Mouse (Mus musculus) CH12.LX (cell line): ENCODE data around the gene Xpo6. TPM values are rescaled to one million over a fixed set of nuclear protein-coding genes. Genes with fewer than 3 reads are reported as not detected.

Source experiments
- DNase-seq: peaks from one replicate; pipeline ENCODE4 v3.0.0-alpha.2; 2013; ENCODE audit errors: extremely low read depth
- H3K27ac ChIP-seq: 2 replicates; pipeline ENCODE4 v1.5.1; 2012; ENCODE audit warnings: low read depth, mild to moderate bottlenecking, control low read depth, moderate library complexity; ENCODE audit not compliant: insufficient read depth
- H3K27me3 ChIP-seq: replicated peaks from 2 replicates; pipeline ENCODE3; 2012; ENCODE audit warnings: inconsistent platforms
- H3K36me3 ChIP-seq, 2 experiments: replicated peaks in 1 of 2; 2 replicates each; pipeline versions ENCODE3 to v1.6.1; 2012; ENCODE audit warnings: inconsistent platforms in 1 of 2, low read length in 1 of 2, mild to moderate bottlenecking in 1 of 2, mixed read lengths in 1 of 2, moderate library complexity in 1 of 2; ENCODE audit not compliant: control insufficient read depth in 1 of 2, insufficient read depth in 1 of 2
- H3K4me1 ChIP-seq, 2 experiments: 2 replicates each; pipeline ENCODE4 v1.6.1; 2012; ENCODE audit warnings: inconsistent platforms in 1 of 2, moderate library complexity in 1 of 2; ENCODE audit not compliant: insufficient read depth in 2 of 2, control insufficient read depth in 1 of 2
- H3K4me2 ChIP-seq: 2 replicates; pipeline ENCODE4 v1.6.1; 2012; ENCODE audit warnings: low read depth, mild to moderate bottlenecking, control low read depth; ENCODE audit not compliant: poor library complexity, insufficient read depth, severe bottlenecking
- H3K4me3 ChIP-seq, 3 experiments: fragments of 150-350 bp in 1 of 3; sonication (generic) in 1 of 3; replicated peaks in 1 of 3; 2 replicates each; pipeline versions ENCODE3 to v1.5.1; 2011 to 2012; ENCODE audit warnings: low read depth in 2 of 3, low read length in 2 of 3, mild to moderate bottlenecking in 2 of 3, moderate library complexity in 2 of 3, control low read depth in 1 of 3, improper control_type of control experiment in 1 of 3, inconsistent platforms in 1 of 3, mixed read lengths in 1 of 3; ENCODE audit not compliant: poor library complexity in 1 of 3
- H3K79me2 ChIP-seq: replicated peaks from 2 replicates; pipeline ENCODE4 v1.6.1; 2012; ENCODE audit warnings: mild to moderate bottlenecking, moderate library complexity; ENCODE audit not compliant: control insufficient read depth, poor library complexity, insufficient read depth, severe bottlenecking; ENCODE audit errors: extremely low read depth
- H3K9ac ChIP-seq: 2 replicates; pipeline ENCODE4 v1.6.1; 2012; ENCODE audit warnings: low read depth, mild to moderate bottlenecking, control low read depth, moderate library complexity; ENCODE audit not compliant: insufficient read depth
- H3K9me3 ChIP-seq: replicated peaks from 2 replicates; pipeline ENCODE3; 2012; ENCODE audit warnings: low read length, inconsistent platforms, mixed read lengths
- CHD2 ChIP-seq: IDR thresholded peaks from 2 replicates; pipeline ENCODE4 v1.6.1; 2011; ENCODE audit warnings: low read length, improper control_type of control experiment
- CTCF ChIP-seq, 2 experiments: IDR thresholded peaks in 1 of 2; conservative IDR thresholded peaks in 1 of 2; 2 replicates each; pipeline ENCODE4 v1.5.1; 2011 to 2012; ENCODE audit warnings: low read depth in 2 of 2, low read length in 2 of 2, improper control_type of control experiment in 1 of 2, inconsistent platforms in 1 of 2, mild to moderate bottlenecking in 1 of 2, moderate library complexity in 1 of 2
- GABPA ChIP-seq: IDR thresholded peaks from 2 replicates; pipeline ENCODE4 v1.6.1; 2012; ENCODE audit warnings: low read depth, low read length, improper control_type of control experiment, inconsistent platforms; ENCODE audit not compliant: insufficient replicate concordance
- HCFC1 ChIP-seq: IDR thresholded peaks from 2 replicates; pipeline ENCODE4 v1.6.1; 2012; ENCODE audit warnings: low read depth, mild to moderate bottlenecking, inconsistent platforms, low read length, improper control_type of control experiment
- IRF4 ChIP-seq: IDR thresholded peaks from 2 replicates; pipeline ENCODE4 v1.6.1; 2014; ENCODE audit warnings: low read depth, mild to moderate bottlenecking, inconsistent platforms, low read length, improper control_type of control experiment
- JUN ChIP-seq: IDR thresholded peaks from 2 replicates; pipeline ENCODE4 v1.6.1; 2011; ENCODE audit warnings: low read depth, mild to moderate bottlenecking, low read length, improper control_type of control experiment, moderate library complexity; ENCODE audit not compliant: insufficient read depth
- JUND ChIP-seq: conservative IDR thresholded peaks from 2 replicates; pipeline ENCODE4 v1.6.1; 2011; ENCODE audit warnings: low read depth, low read length, improper control_type of control experiment
- MAFK ChIP-seq: IDR thresholded peaks from 2 replicates; pipeline ENCODE4 v1.6.1; 2011; ENCODE audit warnings: low read length, improper control_type of control experiment; ENCODE audit not compliant: insufficient replicate concordance
- MXI1 ChIP-seq: IDR thresholded peaks from 2 replicates; pipeline ENCODE4 v1.6.1; 2011; ENCODE audit warnings: mild to moderate bottlenecking, low read depth, low read length, improper control_type of control experiment
- MYC ChIP-seq: IDR thresholded peaks from 2 replicates; pipeline ENCODE4 v1.6.1; 2011; ENCODE audit warnings: low read depth, mild to moderate bottlenecking, improper control_type of control experiment, low read length
- NELFE ChIP-seq: IDR thresholded peaks from 2 replicates; pipeline ENCODE4 v1.6.1; 2011; ENCODE audit warnings: low read depth, low read length, improper control_type of control experiment
- NRF1 ChIP-seq: IDR thresholded peaks from 2 replicates; pipeline ENCODE4 v1.6.1; 2014; ENCODE audit warnings: low read depth, mild to moderate bottlenecking, inconsistent platforms, low read length, improper control_type of control experiment, moderate library complexity
- POLR2A ChIP-seq: IDR thresholded peaks from 2 replicates; pipeline ENCODE4 v1.6.1; 2011; ENCODE audit warnings: low read depth, mild to moderate bottlenecking, improper control_type of control experiment, low read length
- TBP ChIP-seq: conservative IDR thresholded peaks from 2 replicates; pipeline ENCODE4 v1.6.1; 2011; ENCODE audit warnings: low read depth, low read length, improper control_type of control experiment
- TCF12 ChIP-seq: IDR thresholded peaks from 2 replicates; pipeline ENCODE4 v1.6.1; 2014; ENCODE audit warnings: low read depth, mild to moderate bottlenecking, inconsistent platforms, low read length, improper control_type of control experiment
- ZC3H11A ChIP-seq: IDR thresholded peaks from 2 replicates; pipeline ENCODE4 v1.6.1; 2012; ENCODE audit warnings: low read depth, mild to moderate bottlenecking, inconsistent platforms, low read length, improper control_type of control experiment
- ZMIZ1 ChIP-seq: IDR thresholded peaks from 2 replicates; pipeline ENCODE4 v1.6.1; 2012; ENCODE audit warnings: low read depth, mild to moderate bottlenecking, inconsistent platforms, low read length, improper control_type of control experiment
- ZNF384 ChIP-seq: IDR thresholded peaks from 2 replicates; pipeline ENCODE4 v1.6.1; 2012; ENCODE audit warnings: low read depth, low read length, improper control_type of control experiment, inconsistent platforms
- dilution Hi-C: fragments of 300-500 bp; cut with MboI; formaldehyde crosslinking; loops from 2 replicates; pipeline ENCODE4 v1.14.3; 2020; ENCODE audit warnings: low sequenced_read_pairs; ENCODE audit not compliant: extremely low pct_unique_long_range_greater_than_20kb, extremely low pct_ligation_motif_present
- in situ Hi-C: fragments of 300-500 bp; cut with MboI; formaldehyde crosslinking; loops from 3 replicates; pipeline ENCODE4 v1.14.3; 2019; ENCODE audit warnings: low sequenced_read_pairs, low pct_ligation_motif_present, low pct_unique_long_range_greater_than_20kb, mixed read lengths
- polyA plus RNA-seq: library from polyadenylated mRNA; unstranded; fragments of >175 nt; gene quantifications from 2 replicates; pipeline ENCODE4 v1.2.1, GENCODE M21; 2012; ENCODE audit warnings: low read depth; ENCODE audit not compliant: insufficient read length
- total RNA-seq, 2 experiments: library from RNA; depleted of rRNA; stranded (reverse); fragments of 300-350 nt in 1 of 2; fragments of >200 nt in 1 of 2; gene quantifications; 2 replicates each; pipeline ENCODE4 v1.2.3; 2012 to 2014

Xpo6 gene
- total and polyA plus RNA-seq, 3 experiments: 49.9 to 149 (median 79.1) TPM

DNA sequence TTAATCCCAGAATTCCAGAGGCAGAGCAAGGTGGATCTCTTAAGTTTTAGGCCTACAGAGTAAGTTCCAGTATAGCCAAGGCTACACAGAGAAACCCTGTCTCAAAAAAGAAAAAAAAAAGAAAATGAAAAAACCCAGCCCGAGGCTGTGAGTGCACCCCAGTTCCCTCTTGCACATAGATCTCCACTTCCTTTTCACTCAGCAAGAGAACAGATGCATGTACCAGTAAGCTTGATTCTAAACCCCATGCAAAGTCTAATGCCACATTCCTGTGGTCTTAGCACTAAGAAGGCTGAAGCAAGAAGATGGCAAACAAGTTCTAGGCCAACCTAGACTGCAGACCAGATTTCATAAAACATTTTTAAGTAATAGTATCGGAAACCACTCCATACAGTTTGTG is 25.4 kb downstream of the Xpo6 start:
- Histone ChIP-seq H3K9me3 (no peaks in the 10 kb centered on the region), H3K4me3 (no peak overlapping the region), H3K27ac (no peak overlapping the region), H3K4me2 (no peak overlapping the region), H3K36me3 (peaks cover 13 to 61% of the 10 kb centered on the region in 2 experiments), H3K79me2 (peaks cover 44% of the 10 kb centered on the region), H3K27me3 (no peaks in the 10 kb centered on the region), H3K4me1 (peaks cover 2 to 49% of the 10 kb centered on the region in 2 experiments), H3K9ac (no peak overlapping the region)
- in situ Hi-C loops (no loop called here), dilution Hi-C loops (no loop called here)
- TF ChIP-seq MYC (no peak), NELFE (no peak), ZMIZ1 (no peak), MAFK (no peak), POLR2A (no peak), JUN (no peak), TBP (no peak), MXI1 (no peak), CTCF (conservative IDR thresholded peaks at IDR 0.05 in 1 of 2, IDR thresholded peaks at IDR 0.05 in 1 of 2; ENCODE audit: low read depth in 2 of 2, low read length in 2 of 2) (no peak), GABPA (no peak)
- DNase-seq: no peak

- dilution Hi-C loops: no loop called here
- no peaks in the 10 kb centered on the region for H3K9me3 ChIP-seq
- in situ Hi-C loops: no loop called here
- peaks cover 31 to 71% of the 10 kb centered on the region in 2 experiments for H3K36me3 ChIP-seq
- no peak overlapping the region for H3K27ac ChIP-seq
- no peak overlapping the region for H3K4me2 ChIP-seq
- no peak for DNase-seq
- TF ChIP-seq TCF12 (no peak), ZC3H11A (no peak), MYC (no peak), NRF1 (no peak), ZNF384 (no peak), CTCF (conservative IDR thresholded peaks at IDR 0.05 in 1 of 2, IDR thresholded peaks at IDR 0.05 in 1 of 2; ENCODE audit: low read depth in 2 of 2, low read length in 2 of 2) (no peak), CHD2 (no peak), JUND (no peak), IRF4 (no peak), HCFC1 (no peak)
- peaks cover 2 to 43% of the 10 kb centered on the region in 2 experiments for H3K4me1 ChIP-seq
- H3K4me3 ChIP-seq: no peak overlapping the region
- no peaks in the 10 kb centered on the region for H3K27me3 ChIP-seq
- no peak overlapping the region for H3K9ac ChIP-seq
- peaks cover 24% of the 10 kb centered on the region for H3K79me2 ChIP-seq
Measured at GRCm38 (mm10) chr7:126172001-126172400, 28.3 kb downstream of the Xpo6 start.
